In genomic region chr10:21295759-21296621, GRCm38 (mm10) we compare ENCODE assay signal across 8 mouse cellular contexts. TPM values are rescaled to one million over a fixed set of nuclear protein-coding genes. Genes with fewer than 3 reads are reported as not detected.
DNase-seq lines count a peak whose midpoint lies in the region; ATAC-seq and TF ChIP-seq lines count a peak whose summit lies in the region.

Gene Hbs1l, plus strand, starts transcription at chr10:21295979.

- TF ChIP-seq CTCF in bone marrow, adult 2 months (IDR thresholded peaks at IDR 0.05; ENCODE audit: control insufficient read depth, insufficient read depth, low read length): no peak
- no peak for TF ChIP-seq CTCF in midbrain, postnatal 0 days (IDR thresholded peaks at IDR 0.05)

- no peaks in the 10 kb centered on the region; the same call in 1 of the 2 replicates for H3K4me1 ChIP-seq in bone marrow, adult 2 months (ENCODE audit: control insufficient read depth, insufficient read depth, low read length)
- peaks cover 13% of the 10 kb centered on the region for H3K4me1 ChIP-seq in embryonic facial prominence, embryonic 15.5 days
- H3K4me1 ChIP-seq in limb, embryonic 14.5 days (ENCODE audit: control insufficient read depth, insufficient read depth, low read length): peaks cover 11% of the 10 kb centered on the region
- H3K4me1 ChIP-seq in midbrain, postnatal 0 days (ENCODE audit: insufficient read depth, low read length): peaks cover 7% of the 10 kb centered on the region

- H3K4me2 ChIP-seq in embryonic facial prominence, embryonic 15.5 days (replicated peaks): peak within 1 kb of the TSS; percentile 59
- H3K4me2 ChIP-seq in limb, embryonic 14.5 days (replicated peaks; ENCODE audit: low read depth, low read length, severe bottlenecking): peak within 1 kb of the TSS; percentile 67
- peak within 1 kb of the TSS; percentile 61 for H3K4me2 ChIP-seq in midbrain, postnatal 0 days (ENCODE audit: low read depth, low read length, poor library complexity, severe bottlenecking)

- peak within 1 kb of the TSS; percentile 55 for H3K27ac ChIP-seq in bone marrow, adult 2 months (ENCODE audit: control insufficient read depth, insufficient read depth, low read depth, low read length, poor library complexity)
- H3K27ac ChIP-seq in embryonic facial prominence, embryonic 15.5 days (replicated peaks): peak within 1 kb of the TSS; percentile 73
- H3K27ac ChIP-seq in limb, embryonic 14.5 days (replicated peaks; ENCODE audit: low read depth, low read length): peak within 1 kb of the TSS; percentile 68
- peak within 1 kb of the TSS; percentile 77 for H3K27ac ChIP-seq in midbrain, postnatal 0 days (ENCODE audit: low read depth, low read length)

- peak; percentile 96 for ATAC-seq in embryonic facial prominence, embryonic 15.5 days (ENCODE audit: insufficient number of reproducible peaks, low FRiP score, low TSS enrichment, low read depth)
- peak; percentile 98 for ATAC-seq in limb, embryonic 14.5 days (ENCODE audit: low FRiP score, low read depth)
- ATAC-seq in midbrain, postnatal 0 days (ENCODE audit: low FRiP score): peak; percentile 98

- peaks cover 13% of the 10 kb centered on the region for H3K36me3 ChIP-seq in embryonic facial prominence, embryonic 15.5 days
- peaks cover 15% of the 10 kb centered on the region for H3K36me3 ChIP-seq in limb, embryonic 14.5 days (ENCODE audit: control insufficient read depth, insufficient read depth, low read length)
- H3K36me3 ChIP-seq in midbrain, postnatal 0 days (ENCODE audit: insufficient read depth, low read length): peaks cover 4% of the 10 kb centered on the region; the same call in 1 of the 2 replicates

- peak within 1 kb of the TSS; percentile 85 for H3K9ac ChIP-seq in embryonic facial prominence, embryonic 15.5 days
- peak within 1 kb of the TSS; percentile 87 for H3K9ac ChIP-seq in limb, embryonic 14.5 days (ENCODE audit: low read depth, low read length, severe bottlenecking)
- H3K9ac ChIP-seq in midbrain, postnatal 0 days (replicated peaks; ENCODE audit: low read length, poor library complexity, severe bottlenecking): peak within 1 kb of the TSS; percentile 87

- no peaks in the 10 kb centered on the region for H3K27me3 ChIP-seq in embryonic facial prominence, embryonic 15.5 days
- H3K27me3 ChIP-seq in limb, embryonic 14.5 days (ENCODE audit: control insufficient read depth, insufficient read depth, low read length): no peaks in the 10 kb centered on the region
- no peaks in the 10 kb centered on the region for H3K27me3 ChIP-seq in midbrain, postnatal 0 days (ENCODE audit: insufficient read depth, low read length)

- H3K4me3 ChIP-seq in bone marrow, adult 2 months (replicated peaks; ENCODE audit: control insufficient read depth, low read depth, low read length): peak within 1 kb of the TSS; percentile 99
- peak within 1 kb of the TSS; percentile 98 for H3K4me3 ChIP-seq in embryonic facial prominence, embryonic 15.5 days (replicated peaks)
- peak within 1 kb of the TSS; percentile 93 for H3K4me3 ChIP-seq in limb, embryonic 14.5 days (replicated peaks; ENCODE audit: low read length)
- peak within 1 kb of the TSS; percentile 93 for H3K4me3 ChIP-seq in midbrain, postnatal 0 days (ENCODE audit: low read depth, low read length)

- H3K9me3 ChIP-seq in embryonic facial prominence, embryonic 15.5 days (replicated peaks): no peaks in the 10 kb centered on the region
- no peaks in the 10 kb centered on the region for H3K9me3 ChIP-seq in limb, embryonic 14.5 days (ENCODE audit: control insufficient read depth, low read length)
- H3K9me3 ChIP-seq in midbrain, postnatal 0 days (ENCODE audit: low read length): no peaks in the 10 kb centered on the region

- WGBS in bone marrow, adult 2 months: under 1% methylated on average over 80 of the region's 81 CpGs
- WGBS in embryonic facial prominence, embryonic 15.5 days: under 1% methylated on average over 78 of the region's 81 CpGs
- 3% methylated on average over 61 of the region's 81 CpGs for WGBS in limb, embryonic 14.5 days
- WGBS in midbrain, postnatal 0 days: under 1% methylated on average over 66 of the region's 81 CpGs

- TF ChIP-seq POLR2A in bone marrow, adult 2 months (IDR thresholded peaks at IDR 0.05; ENCODE audit: borderline replicate concordance, control insufficient read depth, low read depth, low read length): peak; percentile 60; the same call in 1 of the 2 replicates
- 0 out of 2 replicates have a peak, but pooled peaks have one; percentile 46 for TF ChIP-seq POLR2A in limb, embryonic 14.5 days (IDR thresholded peaks at IDR 0.05; ENCODE audit: borderline replicate concordance, extremely low read depth, insufficient read depth, insufficient read length)

- peak; percentile 97 for DNase-seq in 416B (ENCODE audit: low read depth)
- DNase-seq in heart, adult 8-10 months (ENCODE audit: low spot score): peak; percentile 87
- DNase-seq in kidney, adult 9 months: peak; percentile 92
- peak; percentile 87 for DNase-seq in limb, embryonic 14.5 days (ENCODE audit: low spot score)
- DNase-seq in midbrain, postnatal 0 days (ENCODE audit: low spot score): peak; percentile 95
- peak; percentile 85 to 91 for DNase-seq in spleen, postnatal 14 days (ENCODE audit: low spot score in 2 of 2)

RNA-seq across cellular contexts. Expression of gene Hbs1l, which starts in this region (rescaled TPM):
- polyA plus RNA-seq in bone marrow, adult 2 months (2011; ENCODE audit: insufficient read depth, insufficient read length, low replicate concordance, missing spikeins): 38.6 and 57.0 TPM in 2 replicates
- 75.9 and 77.7 TPM in 2 replicates for polyA plus RNA-seq in embryonic facial prominence, embryonic 15.5 days (2015; fragmentation: Nextera tagmentation; extraction: Ambion mirVana)
- 10 to 100 TPM; 62.9 to 78.5 (median 71.0) TPM for total RNA-seq in heart, adult 8-10 months (2022)
- 44.1 and 46.0 TPM in 2 replicates for polyA plus RNA-seq in limb, embryonic 14.5 days (2012; rRNA removed)
- 85.4 and 99.9 TPM in 2 replicates for polyA plus RNA-seq in limb, embryonic 14.5 days (2014; fragmentation: Nextera tagmentation; extraction: Ambion mirVana)
- total RNA-seq in midbrain, postnatal 0 days (2014; rRNA removed): 59.1 and 93.8 TPM in 2 replicates
- polyA plus RNA-seq in midbrain, postnatal 0 days (2015; fragmentation: Nextera tagmentation; extraction: Ambion mirVana): 69.3 and 72.2 TPM in 2 replicates

Comparison
In these comparisons a context has a peak if more than half of its experiments do, and no peak if none do; other contexts are left out.
1. Peak in every context shown above with its lines: DNase-seq, ATAC-seq, H3K4me3 ChIP-seq and H3K27ac ChIP-seq.